Mouse (Mus musculus): ENCODE measurements around the gene 1600014C23Rik.

The 1600014C23Rik gene

GRCm38 (mm10) chr17:45752678-45753077 is 19.0 kb upstream of the 1600014C23Rik start:
- DNase-seq (ENCODE audit: low spot score in 2 of 2): no peak

DNA sequence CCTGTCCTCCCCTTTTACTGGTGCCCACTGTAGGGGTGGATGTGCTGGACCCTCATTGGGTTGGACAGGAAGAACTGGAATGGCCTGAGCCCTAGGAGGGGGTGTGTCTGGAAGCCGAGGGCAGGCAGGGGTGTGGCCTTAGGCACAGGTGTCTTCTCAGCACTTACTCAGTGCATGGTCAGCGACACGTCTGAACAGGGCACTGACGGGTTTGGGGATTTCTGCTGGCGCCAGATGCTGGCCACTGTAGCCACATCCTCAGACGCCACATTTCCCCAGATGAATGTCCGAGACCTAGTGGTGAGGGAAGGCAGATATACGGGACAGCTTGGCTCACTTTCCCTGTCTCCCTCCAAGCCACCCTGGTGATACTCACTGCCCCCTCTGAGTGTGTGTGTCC is 18.4 kb upstream of the 1600014C23Rik start:
- DNase-seq (ENCODE audit: low spot score in 2 of 2): no peak

DNA sequence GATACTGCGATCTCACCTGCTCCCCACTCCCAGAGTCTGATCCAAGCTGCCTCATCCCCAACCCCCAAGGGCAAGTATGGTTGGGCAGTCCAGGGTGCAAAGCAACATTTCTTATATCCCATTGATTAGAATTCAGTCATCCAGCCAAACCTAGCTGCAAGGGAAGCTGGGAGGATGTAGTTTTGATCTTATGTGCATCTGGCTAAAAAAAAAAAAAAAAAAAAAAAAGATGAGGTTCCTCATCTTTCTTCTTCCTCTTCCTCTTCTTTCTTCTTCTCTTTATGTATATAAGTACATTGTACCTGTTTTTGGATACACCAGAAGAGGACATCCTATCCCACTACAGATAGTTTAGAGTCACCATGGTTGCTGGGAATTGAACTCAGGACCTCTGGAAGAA is 17.7 kb upstream of the 1600014C23Rik start:
- DNase-seq (ENCODE audit: low spot score in 2 of 2): no peak

- DNase-seq (ENCODE audit: low spot score in 2 of 2): no peak
These were observed 15.5 kb upstream of the 1600014C23Rik start for GRCm38 (mm10) chr17:45749100-45749499.

GRCm38 (mm10) chr17:45747858-45748785 is 14.5 kb upstream of the 1600014C23Rik start:
- peak; percentile 67 to 76 for DNase-seq (ENCODE audit: low spot score in 2 of 2)

- no peak for DNase-seq (ENCODE audit: low spot score in 2 of 2)
These were observed 13.6 kb upstream of the 1600014C23Rik start for GRCm38 (mm10) chr17:45747293-45747692.

GRCm38 (mm10) chr17:45746755-45747154 is 13.1 kb upstream of the 1600014C23Rik start:
- no peak for DNase-seq (ENCODE audit: low spot score in 2 of 2)

- no peak for DNase-seq (ENCODE audit: low spot score in 2 of 2)
These were observed 12.0 kb upstream of the 1600014C23Rik start for GRCm38 (mm10) chr17:45745629-45746028.

DNA sequence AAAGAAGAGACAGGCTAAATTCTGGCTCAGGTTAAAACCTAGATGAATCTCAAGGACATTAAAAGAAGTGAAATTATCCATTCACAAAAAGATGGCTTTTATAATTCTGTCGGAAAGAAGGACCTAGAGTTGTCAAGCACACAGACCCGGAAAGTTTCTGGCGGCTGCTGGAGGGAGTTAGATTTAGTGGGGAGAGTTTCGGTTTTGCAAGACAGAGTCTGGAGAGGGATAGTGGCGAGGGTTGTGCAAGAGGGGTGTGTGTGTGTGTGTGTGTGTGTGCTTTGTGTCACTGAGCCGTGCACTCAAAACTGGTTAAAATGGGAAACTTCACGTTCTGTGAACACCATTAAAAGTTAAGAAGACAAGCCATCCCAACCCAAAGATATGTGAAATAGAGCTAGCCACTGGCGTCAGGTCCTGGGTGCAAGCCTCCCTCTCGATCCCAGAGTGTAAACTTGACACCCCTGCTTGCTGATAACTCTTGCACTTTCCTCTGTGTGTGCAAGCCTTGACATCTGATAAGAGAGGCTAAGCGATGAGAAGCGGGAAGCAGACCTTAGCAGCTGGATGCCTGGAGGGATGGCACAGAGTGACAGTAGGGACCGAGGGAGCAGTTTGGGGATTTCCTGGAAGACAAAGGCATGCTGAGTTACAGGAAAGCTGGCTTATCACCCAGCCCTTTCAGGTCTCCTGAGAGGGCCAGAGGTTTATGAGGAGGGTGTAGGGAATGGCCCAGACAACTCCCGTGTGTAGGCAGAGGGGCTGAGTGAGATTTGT is 8.9 kb upstream of the 1600014C23Rik start:
- DNase-seq (ENCODE audit: low spot score in 2 of 2): no peak

GRCm38 (mm10) chr17:45737078-45737601 is 3.5 kb upstream of the 1600014C23Rik start:
- DNase-seq (ENCODE audit: low spot score in 2 of 2): no peak

- DNase-seq (ENCODE audit: low spot score in 2 of 2): peak; percentile 94 to 95
These were observed 2.9 kb upstream of the 1600014C23Rik start for GRCm38 (mm10) chr17:45736311-45737077.

- peak; percentile 90 to 93 for DNase-seq (ENCODE audit: low spot score in 2 of 2)
These were observed 2.0 kb upstream of the 1600014C23Rik start for GRCm38 (mm10) chr17:45735382-45736310.

DNA sequence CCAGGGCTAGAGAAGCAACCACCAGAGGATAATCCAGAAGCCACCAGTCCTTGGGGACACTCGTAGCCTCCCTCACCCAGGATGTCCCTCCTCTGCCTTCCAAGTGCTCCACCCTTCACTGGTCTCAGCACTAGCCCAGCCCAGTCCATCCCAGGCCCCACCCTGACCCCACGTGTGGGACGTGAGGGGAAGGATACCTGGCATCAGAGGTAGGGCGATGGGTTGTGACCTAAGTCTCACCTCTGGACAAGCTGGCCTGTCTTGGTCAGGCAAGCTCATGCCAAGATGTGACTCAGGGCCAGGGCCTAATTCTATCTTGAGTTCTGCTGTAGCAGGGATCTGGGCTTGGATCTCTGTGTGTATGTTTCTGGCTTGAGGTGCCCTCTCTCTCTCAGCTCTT is 1.2 kb upstream of the 1600014C23Rik start:
- DNase-seq (ENCODE audit: low spot score in 2 of 2): peak; percentile 47 to 55

DNA sequence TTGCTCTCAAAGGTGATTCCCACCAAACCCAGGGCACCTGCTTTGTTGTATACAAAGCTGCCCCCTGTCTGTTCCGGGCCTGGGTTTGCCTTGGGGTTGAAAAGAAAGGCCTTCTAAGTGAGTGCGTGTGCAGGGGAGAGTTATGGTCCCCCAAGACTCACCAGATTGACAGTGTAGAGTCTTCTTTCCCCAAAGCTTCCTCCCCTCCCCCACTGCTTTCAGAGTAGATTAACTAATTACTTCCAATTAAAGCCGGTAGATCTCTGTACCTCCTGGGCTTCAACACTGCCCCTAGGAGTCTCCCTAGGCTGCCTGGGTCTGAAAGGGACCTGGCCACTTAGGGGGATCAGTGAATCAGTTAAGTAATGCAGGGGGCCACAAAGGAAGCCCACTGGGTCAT is 689 bp upstream of the 1600014C23Rik start:
- no peak for DNase-seq (ENCODE audit: low spot score in 2 of 2)

- peak; percentile 74 to 84 for DNase-seq (ENCODE audit: low spot score in 2 of 2)
These were observed 458 bp downstream of the 1600014C23Rik start for GRCm38 (mm10) chr17:45733038-45733734.

- DNase-seq (ENCODE audit: low spot score in 2 of 2): peak; percentile 90 to 92
These were observed 2.3 kb downstream of the 1600014C23Rik start for GRCm38 (mm10) chr17:45731172-45731864.

GRCm38 (mm10) chr17:45730696-45731095 is 2.9 kb downstream of the 1600014C23Rik start:
- no peak for DNase-seq (ENCODE audit: low spot score in 2 of 2)

DNA sequence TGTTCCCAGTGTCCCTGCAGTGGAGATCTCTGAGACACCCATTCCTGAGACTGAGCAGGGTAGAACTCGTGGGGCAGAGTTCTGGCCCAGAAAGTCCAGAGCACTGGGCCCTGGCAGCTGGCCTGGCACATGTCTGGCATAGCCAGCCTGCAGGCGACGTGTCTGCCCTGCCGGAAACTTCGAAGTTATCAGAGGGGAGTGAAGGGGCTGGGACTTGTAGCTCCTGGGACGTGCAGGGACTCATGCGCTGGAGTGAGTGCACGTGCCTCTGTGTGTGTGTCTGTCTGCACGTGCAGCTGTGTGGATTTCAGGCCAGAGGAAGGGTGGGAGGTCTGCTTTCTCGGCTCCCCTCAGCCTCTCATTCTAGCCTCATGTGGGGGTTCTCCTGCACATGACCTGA is 4.3 kb downstream of the 1600014C23Rik start:
- DNase-seq (ENCODE audit: low spot score in 2 of 2): no peak
